Mouse (Mus musculus) small intestine, adult 2 months (tissue): ENCODE measurements around the gene Nap1l4.
A peak's percentile ranks its signal among the peaks of the same experiment; 100 is the strongest.

Experiments used
- CTCF ChIP-seq: fragments of 200-500 bp; IDR thresholded peaks from 2 replicates; pipeline ENCODE4 v1.5.1; 2012; ENCODE audit warnings: low read depth, mild to moderate bottlenecking, control low read depth, inconsistent platforms, low read length, moderate library complexity, mixed read lengths; ENCODE audit not compliant: insufficient replicate concordance, insufficient read length; ENCODE audit errors: extremely low read depth
- POLR2A ChIP-seq: fragments of 200-500 bp; IDR thresholded peaks from 2 replicates; pipeline ENCODE4 v1.6.1; 2012; ENCODE audit warnings: low read depth, mild to moderate bottlenecking, control low read depth, inconsistent platforms, low read length, moderate library complexity

- TF ChIP-seq POLR2A, result no peak
- 0 out of 2 replicates have a peak, but pooled peaks have one; percentile 5 for TF ChIP-seq CTCF
These were observed 510 bp downstream of the Nap1l4 start for GRCm38 (mm10) chr7:143548231-143548961.
